Mouse (Mus musculus) brain, embryonic 18.5 days (tissue): ENCODE measurements around the gene Tmem150a.

Experiments
- DNase-seq: peaks from one replicate; pipeline ENCODE4 v3.0.0-alpha.2; 2012; ENCODE audit warnings: low read depth, low spot score

Tmem150a gene

DNA sequence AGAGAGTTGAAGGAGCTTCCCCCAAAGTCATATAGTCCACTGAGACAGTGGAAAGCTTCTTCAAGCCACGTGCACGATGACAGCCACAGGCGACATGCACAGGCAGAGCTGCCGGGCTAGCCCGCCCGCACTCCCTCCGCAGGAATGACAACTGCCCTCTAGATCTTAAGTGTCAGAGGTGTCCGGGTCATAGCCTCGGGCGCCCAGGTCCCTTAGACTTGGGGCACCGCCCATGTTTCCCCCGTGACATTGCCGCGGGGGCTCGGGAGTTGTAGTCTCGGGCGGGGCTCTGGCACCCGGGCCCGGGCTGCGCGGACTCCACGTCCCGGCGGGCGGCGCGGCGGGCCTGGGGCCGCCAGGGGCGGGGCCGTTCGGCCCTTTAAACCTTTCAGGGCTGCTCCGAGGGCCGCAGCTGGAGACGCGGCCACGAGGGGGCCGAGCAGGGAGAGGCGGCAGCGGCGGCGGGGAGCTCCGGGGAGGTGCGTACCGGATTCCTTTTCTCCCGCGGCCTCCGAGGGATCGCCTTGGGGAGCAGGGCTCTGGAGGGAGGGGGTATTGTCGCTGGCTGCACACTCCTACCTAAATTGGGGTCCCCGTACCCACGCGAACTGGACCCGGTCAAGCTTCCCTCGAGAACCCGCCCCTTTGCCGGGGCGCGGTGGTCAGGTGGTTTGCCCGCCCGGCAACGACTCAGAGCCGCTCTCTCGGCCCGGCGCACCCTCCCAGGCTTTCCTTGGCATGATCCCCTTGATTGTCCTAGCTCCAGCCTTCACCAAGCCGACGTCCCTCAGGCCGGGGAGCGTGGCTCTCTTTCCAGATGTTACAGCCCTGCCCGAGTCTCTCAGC lies at the start of gene Tmem150a:
Gene Tmem150a, plus strand, starts transcription at position 382 of the 846 bp plus-strand sequence.
- DNase-seq = no peak

DNA sequence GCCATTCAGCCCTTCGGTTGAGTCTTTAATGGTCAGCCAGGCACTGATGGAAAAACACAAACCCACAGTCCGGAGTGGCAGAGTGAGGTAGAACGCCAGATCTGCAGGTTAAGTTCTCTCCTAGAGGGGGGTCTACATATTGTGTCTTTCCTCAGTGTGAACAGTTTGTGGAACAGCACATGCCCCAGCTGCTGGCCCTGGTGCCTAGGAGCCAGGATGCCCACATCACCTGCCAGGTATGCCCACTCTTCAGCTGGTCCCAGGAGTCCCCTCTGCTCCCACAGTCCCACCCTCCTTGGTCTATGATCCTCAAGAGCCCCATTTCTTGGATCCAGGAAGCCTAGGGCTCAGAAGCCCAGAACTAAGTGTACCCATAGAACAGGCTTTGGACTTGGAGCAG lies 43.0 kb upstream of the Tmem150a start:
- no peak for DNase-seq

DNA sequence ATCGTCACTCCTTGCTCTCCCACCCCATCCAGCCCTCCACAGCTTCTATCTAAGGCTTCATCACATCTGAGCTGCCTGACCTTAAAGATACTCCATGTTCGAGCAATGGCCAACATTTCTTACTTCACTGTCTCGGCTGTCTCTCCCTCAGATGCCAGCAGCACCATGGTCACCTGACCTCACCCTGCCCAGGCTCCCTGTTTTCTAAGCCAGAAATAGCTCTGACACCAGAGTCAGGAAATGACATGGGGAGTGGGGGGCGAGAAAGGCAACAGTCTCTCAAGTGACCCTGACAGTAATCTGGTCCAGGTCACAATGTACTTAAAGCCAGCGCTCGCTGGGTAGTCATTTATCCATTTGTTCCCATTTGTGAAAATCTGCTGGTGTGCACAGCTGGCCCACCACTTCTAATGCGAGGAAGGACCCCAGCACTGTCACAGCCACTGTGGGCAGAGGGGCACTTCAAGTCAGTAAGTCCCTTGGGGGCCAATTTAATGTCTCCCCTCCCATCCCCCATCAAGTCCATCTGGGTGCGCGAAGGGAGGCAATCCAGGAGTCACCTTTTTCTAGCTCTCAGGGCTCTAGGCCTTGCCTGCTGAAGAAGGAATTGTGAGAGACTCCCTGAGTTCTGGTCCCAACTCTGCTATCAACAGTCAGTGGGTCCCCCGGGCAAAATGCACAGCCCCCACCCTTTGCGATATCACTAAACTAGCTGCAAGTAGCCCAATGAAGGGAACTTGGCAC lies 42.0 kb upstream of the Tmem150a start:
- DNase-seq = no peak

DNA sequence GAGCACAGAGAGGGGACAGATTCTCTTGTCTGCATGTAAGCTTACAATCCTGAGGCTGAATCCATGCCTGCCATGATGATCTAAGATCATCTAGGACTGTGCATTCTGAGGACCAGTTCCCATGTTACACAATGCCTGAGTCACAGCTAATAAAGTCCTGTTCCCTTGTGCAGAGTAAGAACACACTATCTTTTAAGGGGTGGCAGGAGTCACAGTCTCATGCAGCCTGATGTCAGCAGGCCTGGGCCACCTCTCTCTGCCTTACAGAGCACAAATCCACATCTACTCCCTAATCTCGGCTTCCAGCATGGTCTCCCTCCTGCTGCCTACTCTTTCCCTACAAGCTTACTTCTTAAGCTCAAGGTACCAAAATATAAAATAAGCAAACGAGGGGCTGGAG lies 39.9 kb upstream of the Tmem150a start:
- no peak for DNase-seq

DNA sequence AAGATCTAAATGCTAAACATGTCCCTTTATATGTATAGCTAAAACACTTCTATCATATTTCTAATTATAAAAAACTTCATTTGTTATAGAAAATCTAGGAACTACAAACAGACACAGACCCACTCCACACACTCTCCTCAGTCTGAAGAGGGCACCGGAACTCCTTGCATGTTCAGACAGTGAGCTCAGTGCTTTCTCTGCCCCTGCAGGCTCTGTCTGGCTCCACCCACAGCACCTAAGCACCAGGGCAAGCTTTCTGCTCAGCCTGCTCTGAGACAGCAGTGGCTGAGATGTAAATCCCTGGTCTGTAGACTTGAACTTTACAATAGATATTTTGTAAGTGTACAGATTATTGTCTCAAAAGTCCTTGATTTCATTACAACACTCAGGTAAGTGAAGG lies 39.2 kb upstream of the Tmem150a start:
- DNase-seq = no peak

DNA sequence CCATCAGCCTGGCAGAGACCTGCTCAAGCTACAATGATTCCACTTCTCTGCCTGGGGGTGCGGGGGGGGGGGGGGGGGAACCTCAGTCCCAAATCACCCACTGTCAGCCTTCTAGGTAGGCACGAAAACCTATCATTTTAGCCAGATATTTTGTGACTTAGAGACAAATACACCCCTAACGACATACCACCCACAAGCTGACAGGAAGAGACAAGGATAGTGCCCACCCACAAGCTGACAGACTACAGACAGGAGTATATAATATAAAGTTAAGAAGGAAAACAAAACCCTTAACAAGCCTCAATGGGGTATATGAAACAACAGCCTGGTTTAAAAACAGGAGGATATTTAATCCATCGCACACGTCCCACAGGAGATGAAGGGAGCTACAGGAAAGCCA lies 36.8 kb upstream of the Tmem150a start:
- no peak for DNase-seq

DNA sequence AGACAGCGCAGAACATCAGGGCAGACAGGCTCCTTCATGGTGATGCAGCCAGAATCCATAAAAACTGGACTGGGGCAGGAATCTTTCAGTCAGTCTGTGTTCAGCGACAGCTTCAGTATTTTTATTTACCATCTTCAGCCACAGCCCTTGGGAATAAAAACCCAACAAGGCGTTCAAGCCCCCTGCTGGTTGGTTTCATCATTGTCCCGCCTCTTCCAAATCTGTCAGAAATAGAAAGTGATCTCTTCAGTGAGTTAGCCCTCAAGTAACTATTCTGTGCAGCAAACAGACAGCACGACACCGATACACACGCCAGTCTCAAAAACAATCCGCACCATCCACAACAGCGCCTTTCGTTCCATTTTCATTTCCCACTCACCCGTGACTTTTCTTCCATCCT lies 36.2 kb upstream of the Tmem150a start:
- DNase-seq = no peak

DNA sequence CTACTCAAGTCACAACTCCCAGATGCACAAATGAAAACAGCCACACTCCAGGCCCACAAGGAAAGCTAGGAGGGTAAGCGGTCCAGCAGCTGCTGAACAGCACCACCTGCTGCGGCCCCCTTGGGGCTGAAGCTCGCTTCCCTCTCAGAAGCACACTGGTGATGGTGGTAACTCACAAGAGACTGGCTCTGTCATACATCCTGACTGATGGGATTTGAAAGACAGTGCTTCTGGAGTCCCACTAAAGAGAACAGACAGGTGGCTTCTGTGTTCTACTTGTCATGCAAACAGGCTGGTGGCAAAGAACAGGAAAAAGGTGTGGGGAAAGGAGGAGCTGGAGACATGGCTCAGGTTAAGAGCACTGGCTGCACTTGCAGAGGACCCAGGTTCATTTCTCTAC lies 32.3 kb upstream of the Tmem150a start:
- no peak for DNase-seq

DNA sequence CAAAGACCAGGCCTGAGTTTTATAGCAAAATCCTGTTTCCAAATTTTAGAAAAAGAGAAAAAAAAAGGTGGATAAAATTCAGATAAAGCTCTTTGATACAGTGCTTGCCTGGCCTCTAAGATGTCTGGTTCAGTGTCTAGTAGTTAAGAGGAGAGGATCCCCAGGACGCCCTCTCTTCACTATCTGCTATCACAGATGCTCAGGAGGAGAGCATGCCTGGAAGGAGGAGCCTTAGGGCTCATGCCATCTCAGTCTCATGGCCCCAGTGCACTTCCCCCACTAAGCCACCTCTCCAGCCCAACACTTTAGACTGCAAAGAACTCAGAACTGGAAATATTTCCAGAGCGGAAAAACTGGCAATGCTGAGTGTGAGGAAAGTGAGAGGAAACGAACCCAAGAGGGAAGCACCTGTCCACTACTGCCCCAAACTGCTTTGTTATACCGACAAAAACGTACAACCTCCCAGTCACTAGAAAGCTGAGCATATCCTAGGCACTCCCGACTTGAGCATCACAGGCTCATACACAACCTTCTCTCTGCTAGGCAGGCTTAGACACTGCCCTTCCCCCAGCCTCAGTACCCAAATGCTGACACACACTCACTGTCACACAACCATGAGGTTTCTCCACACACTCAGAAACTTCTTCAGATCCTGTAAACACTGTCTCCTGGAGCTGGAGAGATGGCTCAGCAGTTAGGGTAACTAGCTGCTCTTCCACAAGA lies 31.3 kb upstream of the Tmem150a start:
- DNase-seq = no peak

DNA sequence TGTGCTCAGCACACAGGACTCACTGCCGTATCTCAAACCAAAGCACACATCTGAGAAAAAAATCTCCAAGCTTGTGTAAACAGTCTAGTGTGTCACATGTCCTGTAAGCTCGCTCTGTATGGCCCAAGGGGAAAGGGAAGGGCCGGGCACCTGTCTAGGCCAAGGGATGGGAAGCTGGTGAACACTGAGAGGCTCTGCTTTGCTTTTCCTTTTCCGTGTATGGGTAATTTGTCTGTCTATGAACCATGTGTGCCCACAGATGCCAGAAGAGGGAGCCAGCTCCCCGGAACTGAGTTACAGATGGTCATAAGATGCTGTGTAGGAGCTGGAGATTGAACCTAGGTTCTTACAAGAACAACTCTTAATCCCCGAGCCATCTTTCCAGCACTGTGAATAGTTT lies 29.0 kb upstream of the Tmem150a start:
- no peak for DNase-seq

DNA sequence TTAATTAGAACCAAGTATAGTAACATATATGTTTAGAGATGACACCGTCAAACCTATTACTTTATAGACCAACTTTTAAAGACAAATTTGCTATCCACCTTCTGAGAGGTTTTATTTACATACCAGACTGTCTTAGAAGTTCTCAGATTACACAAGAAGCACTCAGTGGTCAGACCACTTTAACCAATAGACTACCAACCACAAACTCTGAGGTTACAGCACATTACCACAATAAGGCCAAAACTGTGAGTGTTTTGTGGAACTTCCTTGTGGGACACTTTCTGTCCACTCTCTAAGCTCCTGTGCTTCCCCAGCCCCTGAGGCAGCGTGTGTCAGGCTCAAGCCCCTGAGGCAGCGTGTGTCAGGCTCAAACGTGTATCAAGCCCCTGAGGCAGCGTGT lies 26.2 kb upstream of the Tmem150a start:
- DNase-seq = no peak

DNA sequence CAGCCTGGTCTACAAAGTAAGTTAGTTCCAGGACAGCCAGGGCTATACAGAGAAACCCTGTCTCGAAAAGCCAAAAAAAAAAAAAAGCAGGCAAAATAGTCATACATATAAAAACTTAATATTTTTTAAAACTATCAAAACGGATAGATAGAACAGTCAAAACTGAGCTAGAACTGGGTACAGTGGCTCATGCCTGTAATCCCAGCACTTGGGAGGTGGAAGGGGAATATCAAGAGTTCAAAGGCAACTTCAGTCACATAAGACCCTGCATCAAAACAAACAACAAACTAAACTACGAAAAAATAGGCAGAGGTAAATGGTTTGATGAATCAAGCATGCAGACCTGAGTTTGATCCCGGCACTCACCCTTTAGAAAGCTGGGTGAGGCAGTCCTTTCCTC lies 25.1 kb upstream of the Tmem150a start:
- no peak for DNase-seq

DNA sequence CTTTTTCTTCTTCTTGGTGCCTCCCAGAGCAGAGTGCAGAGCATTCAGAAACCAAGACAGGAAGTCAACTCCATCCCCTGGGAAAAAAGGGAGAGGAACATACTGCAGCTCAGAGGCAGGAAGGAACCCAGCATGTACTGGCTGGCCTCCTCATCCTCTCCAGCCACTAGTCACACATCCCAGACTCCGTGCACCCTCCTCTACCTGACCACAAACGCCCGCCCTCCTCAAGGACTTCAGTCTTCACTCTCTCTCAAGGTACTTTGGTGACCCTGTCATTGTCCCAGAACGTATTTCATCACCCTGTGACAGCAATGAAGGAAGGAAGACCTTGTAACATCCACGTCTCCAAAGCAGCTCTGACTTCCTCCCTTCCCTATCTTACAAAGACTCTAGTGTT lies 22.1 kb upstream of the Tmem150a start:
- DNase-seq = no peak

DNA sequence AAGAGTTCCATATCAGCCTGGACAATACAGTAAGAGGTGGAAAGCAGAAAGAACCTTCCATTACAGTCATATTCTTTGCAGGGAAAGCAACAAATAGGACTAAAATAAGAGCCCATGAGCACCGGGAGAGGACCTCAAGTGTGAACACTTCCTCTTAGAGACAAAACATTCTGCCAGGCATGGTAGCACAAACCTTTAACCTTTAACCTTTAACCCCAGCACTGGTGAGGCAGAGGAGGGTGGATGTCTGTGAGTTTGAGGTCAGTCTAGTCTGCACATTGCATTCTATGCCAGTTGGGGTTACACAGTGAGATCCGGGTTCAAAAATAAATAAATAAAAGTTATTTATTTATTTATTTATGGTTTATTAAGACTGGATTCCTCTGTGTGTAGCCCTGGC lies 14.8 kb upstream of the Tmem150a start:
- DNase-seq = no peak

DNA sequence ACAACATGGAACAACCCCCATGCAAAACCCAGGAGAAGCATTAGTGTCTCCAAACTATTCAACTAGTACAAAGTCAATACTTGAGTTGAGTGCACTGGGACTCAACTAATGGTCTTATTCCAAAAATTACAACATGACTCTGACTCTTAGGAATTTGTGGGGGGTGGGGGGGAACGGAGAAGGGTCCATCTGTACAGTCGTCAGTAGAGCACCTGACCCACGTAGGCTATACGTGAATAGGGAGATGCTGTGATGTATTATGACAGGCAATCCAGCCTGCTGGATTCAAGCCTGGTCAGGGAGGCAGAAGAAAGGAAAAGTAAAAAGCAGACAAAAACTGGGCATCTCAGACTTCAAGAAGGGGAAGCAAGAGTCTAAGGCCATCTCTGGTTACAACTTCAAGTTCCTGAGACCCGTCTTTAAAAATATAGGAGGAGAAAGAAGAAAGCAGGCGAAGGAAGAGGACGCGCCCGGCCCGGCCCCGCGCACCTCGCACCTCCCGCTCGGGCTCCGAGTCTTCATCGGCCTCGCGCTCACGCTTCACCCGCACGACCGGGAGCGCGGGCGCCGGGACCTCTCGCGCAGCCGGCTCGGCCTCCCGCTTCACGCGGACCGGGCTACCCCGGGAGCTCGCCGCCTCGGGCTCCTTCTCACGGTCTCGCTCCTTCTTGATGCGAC lies 10.7 kb upstream of the Tmem150a start:
- no peak for DNase-seq

DNA sequence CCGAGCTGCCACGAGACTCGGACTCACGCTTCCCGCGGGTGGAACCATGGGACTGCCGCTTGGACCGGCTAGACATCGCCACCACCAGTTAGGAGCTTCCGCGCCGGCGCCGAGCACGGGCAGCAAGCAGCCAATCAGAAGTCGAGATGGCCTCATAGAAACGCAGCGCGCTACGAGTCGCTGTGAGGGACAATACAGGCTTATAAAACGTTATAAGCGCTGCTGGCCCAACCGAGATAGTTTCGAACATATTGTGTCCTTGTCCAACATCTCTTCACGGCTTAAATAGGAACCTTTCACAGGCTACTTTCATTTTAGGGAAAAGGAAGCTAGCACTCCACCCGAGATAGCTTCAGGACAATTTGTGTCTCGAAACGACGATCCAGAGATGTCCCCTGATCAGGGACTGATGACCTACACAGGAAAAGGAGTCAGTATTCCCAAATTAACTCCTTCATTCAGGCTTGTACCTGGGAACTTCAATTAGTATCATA lies 10.1 kb upstream of the Tmem150a start, which contains the start of gene Usp39:
Gene Usp39, minus strand, starts transcription at position 111 of the 494 bp plus-strand sequence.
- peak; percentile 90 for DNase-seq

DNA sequence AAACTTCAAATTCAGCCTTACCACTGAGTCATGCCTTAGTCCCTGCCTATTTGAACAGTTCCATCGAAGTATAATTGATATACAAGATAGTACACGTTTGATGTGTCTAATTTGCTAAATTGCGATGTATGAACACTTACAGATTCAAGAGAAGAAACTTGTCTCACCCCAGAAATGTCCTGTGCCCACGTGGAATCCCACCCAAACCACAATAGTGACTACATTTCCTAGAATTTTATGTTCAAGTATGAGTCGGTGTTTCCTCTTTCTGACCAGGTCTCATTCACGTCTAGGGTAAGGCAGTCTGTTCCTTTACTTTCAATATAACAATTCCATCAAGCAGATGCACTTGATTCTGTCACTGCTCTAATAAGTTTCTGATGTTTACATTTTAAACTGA lies 9.6 kb upstream of the Tmem150a start:
- DNase-seq = no peak

DNA sequence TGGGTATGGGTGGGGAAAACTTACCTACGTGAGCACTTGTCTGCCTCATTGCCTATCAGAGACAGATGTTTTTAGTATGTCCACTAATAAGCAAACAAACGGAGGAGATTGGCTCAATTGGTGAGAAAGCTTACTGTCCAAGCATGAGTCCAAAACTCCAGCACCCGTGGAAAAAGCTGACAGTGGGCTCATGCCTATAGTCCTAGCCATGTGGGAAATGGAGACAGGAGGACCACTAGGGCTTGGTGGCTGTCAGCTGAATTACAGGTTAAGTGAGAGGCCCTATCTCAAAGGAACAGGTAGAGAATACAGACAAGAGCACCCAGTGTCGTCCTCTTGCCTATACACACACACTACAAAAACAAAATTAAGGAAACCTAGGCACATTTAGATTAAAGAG lies 9.0 kb upstream of the Tmem150a start:
- DNase-seq = no peak

DNA sequence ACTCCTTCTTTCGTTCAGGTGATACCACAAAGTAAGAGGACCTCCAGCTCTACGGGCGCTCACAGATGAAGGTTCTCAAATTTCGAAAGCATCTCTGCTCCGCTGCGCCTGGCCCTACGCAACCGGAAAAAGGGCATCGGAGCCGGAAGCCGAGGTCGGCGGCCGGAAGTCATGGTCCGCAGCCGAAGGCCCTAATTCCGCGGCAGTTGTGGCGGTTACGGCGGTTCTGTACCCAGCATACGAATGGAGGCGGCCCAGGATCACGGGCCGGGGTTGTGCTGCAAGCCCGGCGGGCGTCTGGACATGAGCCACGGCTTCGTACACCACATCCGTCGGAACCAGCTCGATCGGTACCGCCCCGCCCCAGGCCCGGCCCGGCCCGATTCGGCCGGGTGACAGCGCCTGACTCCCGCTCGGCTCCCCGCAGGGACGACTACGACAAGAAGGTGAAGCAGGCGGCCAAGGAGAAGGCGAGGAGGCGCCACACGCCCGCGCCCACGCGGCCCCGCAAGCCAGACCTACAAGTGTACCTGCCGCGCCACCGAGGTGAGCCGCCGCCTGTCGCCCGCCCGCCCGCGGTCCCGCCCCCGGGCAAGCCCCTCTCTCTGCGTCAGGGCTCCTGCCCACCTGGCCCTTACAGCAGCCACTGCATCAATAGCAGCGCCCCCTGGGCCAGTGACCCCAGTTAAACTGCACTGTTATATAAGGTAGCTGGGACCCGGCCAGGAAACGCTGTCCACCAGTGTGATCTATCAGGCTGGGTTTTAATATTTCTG lies 7.9 kb upstream of the Tmem150a start, which contains the start of gene 0610030E20Rik:
Gene 0610030E20Rik, plus strand, starts transcription at position 152 of the 776 bp plus-strand sequence.
- DNase-seq = no peak

DNA sequence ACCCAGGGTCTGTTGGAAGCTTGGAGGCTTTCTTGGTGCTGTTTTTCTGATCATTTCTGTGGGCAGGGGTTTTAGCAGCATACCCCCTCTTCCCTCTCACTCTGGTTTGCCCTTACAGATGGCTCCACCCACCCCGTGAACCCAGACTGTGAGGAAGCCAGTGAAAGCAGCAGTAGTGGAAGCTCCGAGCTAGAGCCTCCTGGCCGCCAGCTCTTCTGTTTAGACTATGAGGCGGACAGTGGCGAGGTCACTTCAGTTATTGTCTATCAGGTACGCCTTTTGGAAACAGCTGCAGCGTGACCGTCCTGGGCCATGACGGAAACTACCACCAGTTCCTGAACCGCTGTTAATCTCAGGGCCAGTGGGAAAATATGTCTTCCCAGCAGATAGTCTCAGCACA lies 6.8 kb upstream of the Tmem150a start:
- DNase-seq = no peak

DNA sequence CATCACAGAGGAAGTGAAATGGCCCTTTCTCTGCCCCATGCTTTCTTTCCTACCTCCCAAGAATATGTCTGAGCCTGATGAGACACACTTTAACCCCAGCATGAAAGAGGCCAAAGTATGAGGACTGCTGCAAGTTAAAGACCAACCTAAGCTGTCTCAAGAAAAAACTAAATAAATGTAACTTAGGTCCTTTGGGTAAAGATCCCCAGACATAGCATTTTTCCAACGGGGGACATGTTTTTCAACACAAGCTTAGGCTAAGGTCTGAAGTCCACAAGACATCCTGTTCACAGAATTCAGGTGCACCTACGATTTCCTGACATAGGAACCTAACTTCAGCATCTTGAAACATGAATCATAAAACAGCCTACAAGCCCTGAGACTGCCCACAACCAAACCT lies 5.0 kb upstream of the Tmem150a start:
- no peak for DNase-seq
